Mouse (Mus musculus) midbrain, embryonic 11.5 days (tissue): ENCODE results near the gene Iqschfp. TPM values are rescaled to one million over a fixed set of nuclear protein-coding genes. Genes with fewer than 3 reads are reported as not detected.

Experiments used
- ATAC-seq: fragments of 200-750 bp; cut with Nextera tagmentation; 2 replicates; pipeline ENCODE4 v1.8.0; 2017; ENCODE audit warnings: moderate TSS enrichment, moderate library complexity; ENCODE audit not compliant: low FRiP score
- DNase-seq: peaks from one replicate; pipeline ENCODE4 v3.0.0; 2015; ENCODE audit warnings: low spot score; ENCODE audit errors: missing footprints
- H3K27ac ChIP-seq: fragments of 300-500 bp; sonication (generic); 2 replicates; pipeline ENCODE4 v1.5.1; 2014; ENCODE audit warnings: low read depth, low read length
- H3K27me3 ChIP-seq: fragments of 300-500 bp; sonication (generic); 2 replicates; pipeline ENCODE4 v1.6.1; 2014; ENCODE audit warnings: mild to moderate bottlenecking, low read length, moderate library complexity, mixed read lengths; ENCODE audit not compliant: control insufficient read depth, insufficient read depth
- H3K36me3 ChIP-seq: fragments of 300-500 bp; sonication (generic); 2 replicates; pipeline ENCODE4 v1.6.1; 2014; ENCODE audit warnings: mild to moderate bottlenecking, low read length, moderate library complexity, mixed read lengths; ENCODE audit not compliant: control insufficient read depth, insufficient read depth
- H3K4me1 ChIP-seq: fragments of 300-500 bp; sonication (generic); 2 replicates; pipeline ENCODE4 v1.6.1; 2014; ENCODE audit warnings: low read length; ENCODE audit not compliant: control insufficient read depth, insufficient read depth
- H3K4me2 ChIP-seq: fragments of 300-500 bp; sonication (generic); 2 replicates; pipeline ENCODE4 v1.6.1; 2014; ENCODE audit warnings: mild to moderate bottlenecking, moderate library complexity
- H3K4me3 ChIP-seq: fragments of 300-500 bp; sonication (generic); 2 replicates; pipeline ENCODE4 v1.5.1; 2014; ENCODE audit warnings: low read depth, low read length
- H3K9ac ChIP-seq: fragments of 300-500 bp; sonication (generic); 2 replicates; pipeline ENCODE4 v1.6.1; 2014; ENCODE audit warnings: low read length
- H3K9me3 ChIP-seq: fragments of 300-500 bp; sonication (generic); 2 replicates; pipeline ENCODE4 v1.6.1; 2016; ENCODE audit warnings: low read length; ENCODE audit not compliant: control insufficient read depth
- WGBS: fragments of 180-500 bp; shearing (Covaris S2); extraction: QIAGEN DNeasy Blood & Tissue Kit; methylation state at CpG from one replicate; pipeline ENCODE4 v1.1.7; 2014; 5-methylcytosine and 5-hydroxymethylcytosine counted together
- polyA plus RNA-seq: library from polyadenylated mRNA; unstranded; fragments of >200 nt; fragmentation: Nextera tagmentation; extraction: Ambion mirVana; gene quantifications from 2 replicates; pipeline ENCODE4 v1.2.1, GENCODE M21; 2014

Iqschfp gene
- polyA plus RNA-seq, 1 experiment from 2014 or later: 2.6 TPM

- 70% methylated on average over 10 of the region's 10 CpGs for WGBS
- no peak overlapping the region for H3K4me3 ChIP-seq
- H3K4me2 ChIP-seq: no peak overlapping the region
- H3K27ac ChIP-seq: peak overlapping the region; percentile 45; the same call in 1 of the 2 replicates
- H3K36me3 ChIP-seq: no peaks in the 10 kb centered on the region
- peaks cover 6% of the 10 kb centered on the region; the same call in 1 of the 2 replicates for H3K4me1 ChIP-seq
- H3K9me3 ChIP-seq: no peaks in the 10 kb centered on the region
- ATAC-seq (peak; percentile 58), DNase-seq (peak; percentile 86)
- no peak overlapping the region for H3K9ac ChIP-seq
- no peaks in the 10 kb centered on the region for H3K27me3 ChIP-seq
Measured at GRCm38 (mm10) chr3:68604467-68604866, 712.4 kb downstream of the Iqschfp start.

DNA sequence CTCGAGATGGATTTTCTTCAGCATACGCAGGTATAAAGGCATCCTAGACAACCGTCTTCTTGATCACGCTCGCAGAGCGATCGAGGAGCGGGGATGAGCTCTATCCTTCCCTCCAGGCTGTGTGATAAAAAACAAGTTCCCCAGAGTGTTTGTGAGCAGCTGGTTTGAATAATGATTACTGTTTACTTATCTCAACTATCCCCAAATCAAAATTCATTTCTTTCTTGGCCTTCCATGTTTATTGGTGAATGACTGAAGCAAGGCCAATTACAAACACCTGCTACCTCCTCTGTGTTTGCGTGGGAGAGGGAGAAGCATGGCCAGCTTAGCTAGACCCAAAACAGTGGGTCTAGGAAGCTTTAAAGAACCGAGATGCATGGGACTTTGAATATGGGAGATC, 712.9 kb downstream of the Iqschfp start:
- H3K4me2 ChIP-seq: no peak overlapping the region
- no peak overlapping the region for H3K4me3 ChIP-seq
- H3K9ac ChIP-seq: no peak overlapping the region
- DNase-seq: no peak
- H3K9me3 ChIP-seq: no peaks in the 10 kb centered on the region
- peak; percentile 72 for ATAC-seq
- H3K4me1 ChIP-seq: peaks cover 6% of the 10 kb centered on the region; the same call in 1 of the 2 replicates
- H3K27ac ChIP-seq: peak overlapping the region; percentile 45; the same call in 1 of the 2 replicates
- H3K27me3 ChIP-seq: no peaks in the 10 kb centered on the region
- no peaks in the 10 kb centered on the region for H3K36me3 ChIP-seq
- 80% methylated on average over 10 of the region's 10 CpGs for WGBS

DNA sequence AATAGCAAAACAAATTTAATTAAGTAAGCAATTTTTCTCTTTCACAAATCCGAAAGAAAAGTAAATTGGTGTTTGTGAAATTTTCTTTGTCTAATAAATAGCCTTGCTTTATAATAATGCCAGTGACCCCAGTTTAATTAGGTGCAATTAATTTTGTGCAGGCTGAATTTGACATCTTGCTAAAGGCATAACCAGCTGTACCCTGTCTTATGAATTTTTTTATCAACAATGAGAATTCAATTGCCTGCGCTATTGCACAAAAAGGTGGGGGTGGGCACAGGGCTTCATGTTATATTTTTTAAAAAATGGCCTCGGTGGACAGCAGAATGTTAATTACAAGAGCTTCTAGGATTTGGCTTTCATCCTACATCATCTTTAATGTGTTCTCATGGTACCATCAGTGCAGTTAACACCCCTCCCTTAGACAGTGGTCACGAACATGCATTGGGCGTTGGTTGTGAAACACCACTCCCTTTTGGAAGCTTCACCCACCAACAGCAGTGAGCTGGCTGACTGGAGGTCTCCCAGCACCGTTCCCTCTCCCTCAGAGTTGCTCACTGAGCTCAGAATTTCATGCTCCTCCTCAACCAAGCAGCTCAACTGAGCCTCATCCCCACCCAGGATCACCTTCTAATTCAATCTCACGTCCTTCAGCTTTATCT, 714.0 kb downstream of the Iqschfp start:
- Histone ChIP-seq H3K4me1 (peaks cover 6% of the 10 kb centered on the region; the same call in 1 of the 2 replicates), H3K27ac (no peak overlapping the region), H3K9me3 (no peaks in the 10 kb centered on the region), H3K27me3 (no peaks in the 10 kb centered on the region), H3K4me3 (no peak overlapping the region), H3K36me3 (no peaks in the 10 kb centered on the region), H3K4me2 (no peak overlapping the region), H3K9ac (no peak overlapping the region)
- 88% methylated on average over 7 of the region's 7 CpGs for WGBS
- DNase-seq: no peak
- no peak for ATAC-seq

GRCm38 (mm10) chr3:68606730-68607129, 714.7 kb downstream of the Iqschfp start:
- H3K27ac ChIP-seq: no peak overlapping the region
- 93% methylated on average over 8 of the region's 8 CpGs for WGBS

GRCm38 (mm10) chr3:68607336-68607735, 715.3 kb downstream of the Iqschfp start:
- DNase-seq (no peak), ATAC-seq (no peak)
- H3K4me1 ChIP-seq: 0 out of 2 replicates have a peak, but pooled peaks cover 2% of the 10 kb centered on the region
- H3K27me3 ChIP-seq: no peaks in the 10 kb centered on the region
- H3K4me3 ChIP-seq: no peak overlapping the region
- WGBS: 93% methylated on average over 8 of the region's 8 CpGs
- H3K9ac ChIP-seq: no peak overlapping the region
- H3K36me3 ChIP-seq: no peaks in the 10 kb centered on the region
- no peaks in the 10 kb centered on the region for H3K9me3 ChIP-seq
- no peak overlapping the region for H3K27ac ChIP-seq
- H3K4me2 ChIP-seq: no peak overlapping the region

More at GRCm38 (mm10) chr3:68606730-68607129, 714.7 kb downstream of the Iqschfp start:
- no peak overlapping the region for H3K4me2 ChIP-seq
- ATAC-seq (no peak), DNase-seq (no peak)
- H3K36me3 ChIP-seq: no peaks in the 10 kb centered on the region
- H3K4me1 ChIP-seq: peaks cover 6% of the 10 kb centered on the region; the same call in 1 of the 2 replicates
- H3K4me3 ChIP-seq: no peak overlapping the region
- no peaks in the 10 kb centered on the region for H3K27me3 ChIP-seq
- no peak overlapping the region for H3K9ac ChIP-seq
- H3K9me3 ChIP-seq: no peaks in the 10 kb centered on the region

DNA sequence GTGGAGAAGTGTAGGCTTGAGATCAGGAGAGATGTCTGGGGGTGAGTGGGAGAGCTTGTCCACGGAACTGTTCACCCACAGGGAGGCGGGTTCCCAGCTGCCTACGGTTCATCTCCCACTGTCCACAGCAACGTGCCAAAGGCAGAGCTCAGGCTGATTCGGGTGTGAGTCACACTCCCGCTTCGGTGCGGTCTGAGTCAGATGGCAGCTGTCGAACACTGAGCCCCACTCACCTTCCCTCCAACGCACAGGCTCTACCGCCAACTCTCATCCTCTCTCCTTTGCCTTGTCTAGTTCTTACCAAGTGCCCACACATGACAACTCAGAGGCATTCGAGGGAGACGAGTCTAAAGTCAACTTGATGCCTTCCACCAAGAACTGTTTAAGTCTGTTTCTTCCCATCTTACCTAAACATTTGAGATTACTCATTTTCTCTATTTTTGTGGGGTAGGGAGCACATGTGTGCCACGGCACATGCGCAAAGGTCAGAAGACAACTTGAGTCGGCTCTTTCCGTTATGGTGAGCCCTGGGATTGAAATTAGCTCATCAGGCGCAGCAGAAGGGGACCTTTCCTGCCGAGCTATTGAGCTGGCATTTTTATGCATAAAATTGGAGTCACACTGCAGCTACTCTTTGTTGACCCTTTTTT, 716.9 kb downstream of the Iqschfp start:
- Histone ChIP-seq H3K36me3 (no peaks in the 10 kb centered on the region), H3K9me3 (no peaks in the 10 kb centered on the region), H3K4me3 (no peak overlapping the region), H3K4me1 (peaks cover 4% of the 10 kb centered on the region), H3K27me3 (no peaks in the 10 kb centered on the region), H3K9ac (no peak overlapping the region), H3K27ac (no peak overlapping the region), H3K4me2 (no peak overlapping the region)
- ATAC-seq (no peak), DNase-seq (peak; percentile 69)
- 89% methylated on average over 19 of the region's 19 CpGs for WGBS

DNA sequence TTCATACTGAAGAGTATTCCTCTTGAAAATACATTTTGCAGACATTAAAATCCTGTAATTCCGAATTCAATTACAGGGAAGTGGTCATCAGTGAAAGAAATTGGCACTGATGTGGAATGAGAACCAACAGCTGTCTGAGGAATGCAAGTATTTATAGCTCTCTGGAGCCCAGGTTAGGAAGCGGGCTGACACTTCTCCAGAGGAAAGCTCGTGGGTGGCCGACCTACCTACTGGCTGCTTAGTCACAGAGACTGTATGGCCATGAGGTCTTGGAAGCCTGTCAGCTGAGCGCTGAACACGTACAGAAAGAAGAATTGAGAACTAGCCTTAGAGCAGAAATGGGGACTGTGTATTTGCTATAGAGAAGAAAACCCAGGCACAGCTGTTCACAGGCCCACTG, 718.0 kb downstream of the Iqschfp start:
- 89% methylated on average over 6 of the region's 6 CpGs for WGBS
- no peak for DNase-seq
- Histone ChIP-seq H3K4me2 (no peak overlapping the region), H3K9ac (no peak overlapping the region), H3K4me3 (no peak overlapping the region), H3K9me3 (no peaks in the 10 kb centered on the region), H3K27ac (no peak overlapping the region), H3K4me1 (peaks cover 7% of the 10 kb centered on the region), H3K27me3 (no peaks in the 10 kb centered on the region), H3K36me3 (no peaks in the 10 kb centered on the region)
- ATAC-seq: no peak

- H3K4me2 ChIP-seq: no peak overlapping the region
- no peak overlapping the region for H3K9ac ChIP-seq
- no peaks in the 10 kb centered on the region for H3K27me3 ChIP-seq
- H3K36me3 ChIP-seq: no peaks in the 10 kb centered on the region
- 88% methylated on average over 11 of the region's 11 CpGs for WGBS
- H3K9me3 ChIP-seq: no peaks in the 10 kb centered on the region
- ATAC-seq (no peak), DNase-seq (no peak)
- peaks cover 7% of the 10 kb centered on the region for H3K4me1 ChIP-seq
- H3K27ac ChIP-seq: no peak overlapping the region
- no peak overlapping the region for H3K4me3 ChIP-seq
Measured at GRCm38 (mm10) chr3:68610598-68611261, 718.7 kb downstream of the Iqschfp start.
